Mouse (Mus musculus) MEL (cell line): ENCODE results near the gene Miga1. TPM values are rescaled to one million over a fixed set of nuclear protein-coding genes. Genes with fewer than 3 reads are reported as not detected.

Experiments
- DNase-seq: peaks from one replicate; pipeline ENCODE4 v3.0.0; 2011; ENCODE audit warnings: low read depth, low spot score
- H3K27ac ChIP-seq: 2 replicates; pipeline ENCODE4 v1.5.1; 2012; ENCODE audit warnings: low read depth, mild to moderate bottlenecking, control low read depth, low read length, moderate library complexity; ENCODE audit not compliant: control insufficient read depth
- H3K27me3 ChIP-seq, 2 experiments: fragments of 150-350 bp in 1 of 2; sonication (generic) in 1 of 2; 2 replicates each; pipeline ENCODE4 v1.6.1; 2012; ENCODE audit warnings: low read length in 2 of 2, mild to moderate bottlenecking in 2 of 2, improper control_type of control experiment in 1 of 2, moderate library complexity in 1 of 2; ENCODE audit not compliant: insufficient read depth in 2 of 2, control insufficient read depth in 1 of 2
- H3K36me3 ChIP-seq, 2 experiments: 2 replicates each; pipeline ENCODE4 v1.6.1; 2012 to 2014; ENCODE audit warnings: low read length in 2 of 2, improper control_type of control experiment in 1 of 2, inconsistent platforms in 1 of 2, mild to moderate bottlenecking in 1 of 2; ENCODE audit not compliant: insufficient read depth in 2 of 2, control insufficient read depth in 1 of 2
- H3K4me1 ChIP-seq, 2 experiments: fragments of 150-350 bp in 1 of 2; sonication (generic) in 1 of 2; 2 replicates each; pipeline ENCODE4 v1.6.1; 2012; ENCODE audit warnings: low read length in 2 of 2, improper control_type of control experiment in 1 of 2, mild to moderate bottlenecking in 1 of 2; ENCODE audit not compliant: insufficient read depth in 2 of 2, control insufficient read depth in 1 of 2
- H3K4me3 ChIP-seq, 2 experiments: fragments of 150-350 bp in 1 of 2; sonication (generic) in 1 of 2; 2 replicates each; pipeline ENCODE4 v1.5.1; 2012; ENCODE audit warnings: low read depth in 2 of 2, low read length in 2 of 2, mild to moderate bottlenecking in 2 of 2, moderate library complexity in 2 of 2, control low read depth in 1 of 2, improper control_type of control experiment in 1 of 2; ENCODE audit not compliant: control insufficient read depth in 1 of 2, insufficient read depth in 1 of 2
- H3K79me2 ChIP-seq: 2 replicates; pipeline ENCODE4 v1.6.1; 2012; ENCODE audit warnings: mild to moderate bottlenecking, low read length, moderate library complexity; ENCODE audit not compliant: control insufficient read depth, poor library complexity, insufficient read depth
- H3K9ac ChIP-seq: 2 replicates; pipeline ENCODE4 v1.6.1; 2012; ENCODE audit warnings: low read depth, mild to moderate bottlenecking, control low read depth, low read length, moderate library complexity; ENCODE audit not compliant: control insufficient read depth, poor library complexity, severe bottlenecking
- H3K9me3 ChIP-seq: fragments of 150-350 bp; sonication (generic); replicated peaks from 2 replicates; pipeline ENCODE4 v1.6.1; 2012; ENCODE audit warnings: mild to moderate bottlenecking, low read length, improper control_type of control experiment, moderate library complexity; ENCODE audit not compliant: insufficient read depth
- BHLHE40 ChIP-seq: IDR thresholded peaks from 2 replicates; pipeline ENCODE4 v1.6.1; 2012; ENCODE audit warnings: low read depth, mild to moderate bottlenecking, inconsistent platforms, low read length, improper control_type of control experiment, borderline replicate concordance
- CHD1 ChIP-seq: IDR thresholded peaks from 2 replicates; pipeline ENCODE4 v1.6.1; 2012; ENCODE audit warnings: low read depth, mild to moderate bottlenecking, inconsistent platforms, low read length, improper control_type of control experiment
- E2F4 ChIP-seq: IDR thresholded peaks from 2 replicates; pipeline ENCODE4 v1.6.1; 2011; ENCODE audit warnings: low read depth, low read length, improper control_type of control experiment, borderline replicate concordance
- EP300 ChIP-seq, 2 experiments: IDR thresholded peaks; 2 replicates each; pipeline ENCODE4 v1.6.1; 2011; ENCODE audit warnings: improper control_type of control experiment in 2 of 2, low read length in 2 of 2, low read depth in 1 of 2, mild to moderate bottlenecking in 1 of 2
- ETS1 ChIP-seq: IDR thresholded peaks from 2 replicates; pipeline ENCODE4 v1.6.1; 2012; ENCODE audit warnings: low read depth, mild to moderate bottlenecking, inconsistent platforms, low read length, improper control_type of control experiment, moderate library complexity
- GATA1 ChIP-seq: IDR thresholded peaks from 2 replicates; pipeline ENCODE4 v1.6.1; 2011; ENCODE audit warnings: low read depth, low read length, improper control_type of control experiment
- JUND ChIP-seq: IDR thresholded peaks from 2 replicates; pipeline ENCODE4 v1.6.1; 2011; ENCODE audit warnings: low read depth, mild to moderate bottlenecking, improper control_type of control experiment, low read length
- KAT2A ChIP-seq: conservative IDR thresholded peaks from 2 replicates; pipeline ENCODE4 v1.6.1; 2012; ENCODE audit warnings: low read depth, low read length, improper control_type of control experiment, inconsistent platforms
- MAX ChIP-seq: IDR thresholded peaks from 2 replicates; pipeline ENCODE4 v1.6.1; 2011; ENCODE audit warnings: low read length, improper control_type of control experiment
- MXI1 ChIP-seq: IDR thresholded peaks from 2 replicates; pipeline ENCODE4 v1.6.1; 2011; ENCODE audit warnings: mild to moderate bottlenecking, low read depth, low read length, improper control_type of control experiment
- MYC ChIP-seq: IDR thresholded peaks from 2 replicates; pipeline ENCODE4 v1.6.1; 2011; ENCODE audit warnings: low read depth, mild to moderate bottlenecking, low read length, improper control_type of control experiment, moderate library complexity
- NELFE ChIP-seq: IDR thresholded peaks from 2 replicates; pipeline ENCODE4 v1.6.1; 2011; ENCODE audit warnings: low read depth, low read length, improper control_type of control experiment
- NRF1 ChIP-seq: IDR thresholded peaks from 2 replicates; pipeline ENCODE4 v1.6.1; 2014; ENCODE audit warnings: low read depth, mild to moderate bottlenecking, inconsistent platforms, low read length, improper control_type of control experiment, moderate library complexity; ENCODE audit not compliant: poor library complexity, insufficient read depth, severe bottlenecking
- POLR2A ChIP-seq, 2 experiments: IDR thresholded peaks; 2 replicates each; pipeline ENCODE4 v1.6.1; 2011 to 2012; ENCODE audit warnings: low read length in 2 of 2, mild to moderate bottlenecking in 2 of 2, control low read depth in 1 of 2, improper control_type of control experiment in 1 of 2, low read depth in 1 of 2, moderate library complexity in 1 of 2; ENCODE audit not compliant: control insufficient read depth in 1 of 2, insufficient read depth in 1 of 2, poor library complexity in 1 of 2
- RAD21 ChIP-seq: IDR thresholded peaks from 2 replicates; pipeline ENCODE4 v1.6.1; 2011; ENCODE audit warnings: mild to moderate bottlenecking, low read depth, low read length, improper control_type of control experiment
- SIN3A ChIP-seq: IDR thresholded peaks from 2 replicates; pipeline ENCODE4 v1.6.1; 2012; ENCODE audit warnings: low read length, improper control_type of control experiment, inconsistent platforms
- TAL1 ChIP-seq: IDR thresholded peaks from 2 replicates; pipeline ENCODE4 v1.6.1; 2012; ENCODE audit warnings: mild to moderate bottlenecking, inconsistent platforms, low read length, moderate library complexity, mixed read lengths
- TCF12 ChIP-seq: IDR thresholded peaks from 2 replicates; pipeline ENCODE4 v1.6.1; 2014; ENCODE audit warnings: low read depth, mild to moderate bottlenecking, inconsistent platforms, low read length, improper control_type of control experiment, moderate library complexity
- UBTF ChIP-seq: IDR thresholded peaks from 2 replicates; pipeline ENCODE4 v1.6.1; 2012; ENCODE audit warnings: low read depth, mild to moderate bottlenecking, inconsistent platforms, low read length, improper control_type of control experiment, moderate library complexity, borderline replicate concordance; ENCODE audit not compliant: insufficient read depth
- USF1 ChIP-seq: IDR thresholded peaks from 2 replicates; pipeline ENCODE4 v1.6.1; 2014; ENCODE audit warnings: low read depth, mild to moderate bottlenecking, inconsistent platforms, low read length, improper control_type of control experiment, moderate library complexity
- ZKSCAN1 ChIP-seq: IDR thresholded peaks from 2 replicates; pipeline ENCODE4 v1.6.1; 2012; ENCODE audit warnings: low read depth, mild to moderate bottlenecking, inconsistent platforms, low read length, improper control_type of control experiment, moderate library complexity
- ZMIZ1 ChIP-seq: IDR thresholded peaks from 2 replicates; pipeline ENCODE4 v1.6.1; 2012; ENCODE audit warnings: low read depth, mild to moderate bottlenecking, inconsistent platforms, low read length, improper control_type of control experiment, moderate library complexity
- ZNF384 ChIP-seq: IDR thresholded peaks from 2 replicates; pipeline ENCODE4 v1.6.1; 2012; ENCODE audit warnings: low read depth, mild to moderate bottlenecking, inconsistent platforms, low read length, improper control_type of control experiment
- polyA plus RNA-seq, 2 experiments: library from polyadenylated mRNA; stranded (reverse) in 1 of 2; unstranded in 1 of 2; fragments of >175 nt in 1 of 2; fragments of >200 nt in 1 of 2; gene quantifications; 2 replicates each; pipeline versions ENCODE4 v1.2.1 to v1.2.4; 2012; ENCODE audit warnings: low replicate concordance in 2 of 2, low read depth in 1 of 2; ENCODE audit not compliant: insufficient read length in 2 of 2, insufficient read depth in 1 of 2, missing spikeins in 1 of 2
- total RNA-seq: library from RNA; depleted of rRNA; stranded (reverse); fragments of 300-350 nt; gene quantifications from 2 replicates; pipeline ENCODE4 v1.2.3, GENCODE M21; 2012

Miga1 gene
- total and polyA plus RNA-seq, 3 experiments: 14.2 to 16.2 TPM; not detected in 1

- Histone ChIP-seq H3K36me3 (peaks cover 5% of the 10 kb centered on the region in 2 experiments; a peak in 3 of 4 replicates), H3K9ac (no peak overlapping the region), H3K9me3 (no peaks in the 10 kb centered on the region), H3K4me3 (no peak overlapping the region), H3K4me1 (peaks cover 0 to 3% of the 10 kb centered on the region in 2 experiments; a peak in 1 of 4 replicates), H3K27ac (no peak overlapping the region), H3K79me2 (no peaks in the 10 kb centered on the region), H3K27me3 (no peaks in the 10 kb centered on the region)
- DNase-seq: no peak
- TF ChIP-seq TCF12 (no peak), ZMIZ1 (no peak), RAD21 (no peak), UBTF (no peak), BHLHE40 (no peak), ZKSCAN1 (no peak), MAX (no peak), SIN3A (no peak), EP300 (IDR thresholded peaks at IDR 0.05; ENCODE audit: low read depth in 1 of 2, low read length in 2 of 2) (no peak), E2F4 (no peak), ETS1 (no peak)
- TF ChIP-seq, all 39 proteins: peak for 0
These were observed 61.8 kb downstream of the Miga1 start for GRCm38 (mm10) chr3:152278431-152278830.

GRCm38 (mm10) chr3:152277912-152278311 lies 62.3 kb downstream of the Miga1 start:
- H3K4me3 ChIP-seq: no peak overlapping the region
- peaks cover 0 to 3% of the 10 kb centered on the region in 2 experiments; a peak in 1 of 4 replicates for H3K4me1 ChIP-seq
- H3K27me3 ChIP-seq: no peaks in the 10 kb centered on the region
- peaks cover 5% of the 10 kb centered on the region in 2 experiments; a peak in 3 of 4 replicates for H3K36me3 ChIP-seq
- TF ChIP-seq MXI1 (no peak), SIN3A (no peak), KAT2A (no peak), ZNF384 (no peak), MYC (no peak), USF1 (no peak), JUND (no peak), ZKSCAN1 (no peak), NRF1 (no peak), CHD1 (no peak), ETS1 (no peak), NELFE (no peak), TAL1 (no peak), GATA1 (no peak), POLR2A (IDR thresholded peaks at IDR 0.05; ENCODE audit: control insufficient read depth in 1 of 2, insufficient read depth in 1 of 2, low read depth in 1 of 2, low read length in 2 of 2, poor library complexity in 1 of 2) (no peak), EP300 (IDR thresholded peaks at IDR 0.05; ENCODE audit: low read depth in 1 of 2, low read length in 2 of 2) (no peak)
- H3K27ac ChIP-seq: no peak overlapping the region
- H3K9me3 ChIP-seq: no peaks in the 10 kb centered on the region
- DNase-seq: no peak
- H3K79me2 ChIP-seq: no peaks in the 10 kb centered on the region
- H3K9ac ChIP-seq: no peak overlapping the region
